8 mouse cellular contexts compared by ENCODE assay signal in the genomic region with DNA sequence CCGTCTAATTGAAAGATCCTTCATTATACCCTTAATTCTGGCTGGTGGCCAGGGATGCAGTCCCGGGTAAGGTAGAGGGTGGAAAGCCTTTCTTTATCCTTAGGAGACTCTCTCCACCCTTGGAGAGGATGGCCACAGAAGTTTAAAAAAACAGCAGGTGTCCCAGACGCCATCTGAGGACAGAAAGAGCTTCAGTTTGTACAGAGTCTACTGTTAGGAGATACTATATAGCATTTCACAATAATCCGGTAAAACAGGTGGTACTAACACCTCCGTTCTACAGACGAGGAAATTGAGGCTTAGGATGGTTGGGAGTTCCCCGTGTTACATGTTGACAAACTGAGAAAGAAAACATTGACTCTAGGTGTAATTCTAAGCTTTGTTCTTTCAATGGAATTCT. TPM values are rescaled to one million over a fixed set of nuclear protein-coding genes. Genes with fewer than 3 reads are reported as not detected.
A peak's percentile ranks its signal among the peaks of the same experiment; 100 is the strongest.
DNase-seq lines count a peak whose midpoint lies in the region; ATAC-seq and TF ChIP-seq lines count a peak whose summit lies in the region.

No protein-coding gene starts in this region.

- H3K4me2 ChIP-seq in neural tube, embryonic 14.5 days (ENCODE audit: low read depth, low read length) = peak overlapping the region; percentile 43

- TF ChIP-seq POLR2A in testis, adult 2 months (IDR thresholded peaks at IDR 0.05; ENCODE audit: control insufficient read depth, low read depth, low read length) = no peak

- no peaks in the 10 kb centered on the region for H3K36me3 ChIP-seq in testis, adult 2 months (ENCODE audit: control insufficient read depth, insufficient read depth, low read length)
- H3K36me3 ChIP-seq in neural tube, embryonic 14.5 days (ENCODE audit: control insufficient read depth, insufficient read depth, low read length) = no peaks in the 10 kb centered on the region

- 25% methylated on average over 7 of the region's 7 CpGs for WGBS in neural tube, embryonic 14.5 days

- TF ChIP-seq CTCF in testis, adult 2 months (IDR thresholded peaks at IDR 0.05; ENCODE audit: control insufficient read depth, insufficient read depth, insufficient replicate concordance, low read depth, low read length) = no peak

- peak; percentile 46 for DNase-seq in cerebellum, adult 11 months
- DNase-seq in cerebellum, postnatal 4 days (ENCODE audit: low spot score in 2 of 2) = no peak
- DNase-seq in testis, postnatal 14 days (ENCODE audit: low spot score) = no peak
- DNase-seq in kidney, postnatal 10 days = peak; percentile 21
- DNase-seq in frontal cortex, postnatal 36 days (ENCODE audit: low spot score in 2 of 2) = no peak
- no peak for DNase-seq in adrenal gland, postnatal 4 days (ENCODE audit: low spot score in 2 of 2)

- H3K4me1 ChIP-seq in testis, adult 2 months (ENCODE audit: control insufficient read depth, insufficient read depth, low read length) = peaks cover 18% of the 10 kb centered on the region
- peaks cover 9% of the 10 kb centered on the region; the same call in 1 of the 2 replicates for H3K4me1 ChIP-seq in neural tube, embryonic 14.5 days (ENCODE audit: control insufficient read depth, insufficient read depth, low read length)

- H3K27me3 ChIP-seq in testis, adult 2 months (ENCODE audit: control insufficient read depth, insufficient read depth, low read length) = no peaks in the 10 kb centered on the region
- H3K27me3 ChIP-seq in neural tube, embryonic 14.5 days (ENCODE audit: control insufficient read depth, insufficient read depth, low read length) = no peaks in the 10 kb centered on the region; the same call in 1 of the 2 replicates

- no peak overlapping the region for H3K27ac ChIP-seq in testis, adult 2 months (ENCODE audit: control insufficient read depth, insufficient read depth, low read depth, low read length)
- H3K27ac ChIP-seq in neural tube, embryonic 14.5 days (ENCODE audit: low read depth, low read length) = no peak overlapping the region

- H3K9me3 ChIP-seq in neural tube, embryonic 14.5 days (ENCODE audit: control insufficient read depth, low read length) = no peaks in the 10 kb centered on the region

- H3K9ac ChIP-seq in neural tube, embryonic 14.5 days (replicated peaks; ENCODE audit: low read depth, low read length) = no peak overlapping the region

- ATAC-seq in neural tube, embryonic 14.5 days (ENCODE audit: low read depth) = peak; percentile 22

- H3K4me3 ChIP-seq in testis, adult 2 months (ENCODE audit: control insufficient read depth, low read depth, low read length) = peak overlapping the region; percentile 90; the same call in 1 of the 2 replicates
- peak overlapping the region; percentile 60 for H3K4me3 ChIP-seq in neural tube, embryonic 14.5 days (ENCODE audit: low read depth, low read length)

RNA-seq across cellular contexts. Expression of gene Cyld, which starts 0.6 kb away (rescaled TPM):
- 4.4 TPM in 2 replicates for polyA plus RNA-seq in testis, adult 2 months (2012; rRNA removed)
- polyA plus RNA-seq in neural tube, embryonic 14.5 days (2014; fragmentation: Nextera tagmentation; extraction: Ambion mirVana) = 23.5 and 24.3 TPM in 2 replicates
- total RNA-seq in adrenal gland, postnatal 4 days (2021) = 10 to 100 TPM; 39.1 to 44.7 TPM

RNA-seq across cellular contexts. Expression of gene Nod2, which starts 49.1 kb away (rescaled TPM):
- 0.26 and 0.27 TPM in 2 replicates for polyA plus RNA-seq in testis, adult 2 months (2012; rRNA removed)
- polyA plus RNA-seq in neural tube, embryonic 14.5 days (2014; fragmentation: Nextera tagmentation; extraction: Ambion mirVana) = 0.09 and 0.19 TPM in 2 replicates
- 1 to 10 TPM; 1.1 to 1.8 TPM for total RNA-seq in adrenal gland, postnatal 4 days (2021)

Comparison
In these comparisons a context has a peak if more than half of its experiments do, and no peak if none do; other contexts are left out.
1. DNase-seq: peak in cerebellum, adult 11 months (single experiment) and kidney, postnatal 10 days (single experiment); none in cerebellum, postnatal 4 days (0 of 2), testis, postnatal 14 days (single experiment), frontal cortex, postnatal 36 days (0 of 2) and adrenal gland, postnatal 4 days (0 of 2).